In genomic region chr4:155246691-155247105, GRCm38 (mm10) we compare ENCODE assay signal across 8 mouse cellular contexts. TPM values are rescaled to one million over a fixed set of nuclear protein-coding genes. Genes with fewer than 3 reads are reported as not detected.
DNase-seq lines count a peak whose midpoint lies in the region; ATAC-seq lines count a peak whose summit lies in the region.

No protein-coding gene starts in this region.

- no peak overlapping the region for H3K4me2 ChIP-seq in hindbrain, embryonic 13.5 days

- 70% methylated on average over 12 of the region's 12 CpGs for WGBS in hindbrain, embryonic 13.5 days

- H3K9me3 ChIP-seq in hindbrain, embryonic 13.5 days: no peaks in the 10 kb centered on the region

- peak overlapping the region; percentile 40; the same call in 1 of the 2 replicates for H3K27ac ChIP-seq in hindbrain, embryonic 13.5 days

- no peaks in the 10 kb centered on the region for H3K27me3 ChIP-seq in hindbrain, embryonic 13.5 days

- no peak; the same call in 1 of the 2 replicates for ATAC-seq in hindbrain, embryonic 13.5 days (ENCODE audit: low FRiP score)

- peak overlapping the region; percentile 43 for H3K9ac ChIP-seq in hindbrain, embryonic 13.5 days

- peak; percentile 46 for DNase-seq in lung, postnatal 10 days
- no peak for DNase-seq in lung, postnatal 25 days (ENCODE audit: low spot score)
- peak; percentile 90 for DNase-seq in cerebellum, adult 9-11 months
- DNase-seq in left cerebral cortex, adult 18-20 months (ENCODE audit: low spot score in 2 of 2): peak; percentile 68 to 82
- DNase-seq in right cerebral cortex, postnatal 4 days: peak; percentile 61
- DNase-seq in spleen, adult 18-20 months: no peak
- no peak for DNase-seq in testis, postnatal 10 days (ENCODE audit: low spot score)

- H3K36me3 ChIP-seq in hindbrain, embryonic 13.5 days: no peaks in the 10 kb centered on the region

- peaks cover 28% of the 10 kb centered on the region for H3K4me1 ChIP-seq in hindbrain, embryonic 13.5 days (replicated peaks)

- no peak overlapping the region for H3K4me3 ChIP-seq in hindbrain, embryonic 13.5 days

RNA-seq across cellular contexts. Expression of gene Faap20, which starts 2.9 kb away (rescaled TPM):
- polyA plus RNA-seq in hindbrain, embryonic 13.5 days (2015; fragmentation: Nextera tagmentation; extraction: Ambion mirVana): 78.8 and 84.8 TPM in 2 replicates
- 10 to 100 TPM; 28.0 to 29.5 TPM for total RNA-seq in left cerebral cortex, adult 18-20 months (2021)

RNA-seq across cellular contexts. Expression of gene Ski, which starts 24.3 kb away (rescaled TPM):
- 10.3 and 10.4 TPM in 2 replicates for polyA plus RNA-seq in hindbrain, embryonic 13.5 days (2015; fragmentation: Nextera tagmentation; extraction: Ambion mirVana)
- 100 to 1,000 TPM; 115 to 128 TPM for total RNA-seq in left cerebral cortex, adult 18-20 months (2021)

Comparison
In these comparisons a context has a peak if more than half of its experiments do, and no peak if none do; other contexts are left out.
1. DNase-seq: peak in lung, postnatal 10 days (single experiment), cerebellum, adult 9-11 months (single experiment), left cerebral cortex, adult 18-20 months (2 of 2) and right cerebral cortex, postnatal 4 days (single experiment); none in lung, postnatal 25 days (single experiment), spleen, adult 18-20 months (0 of 2) and testis, postnatal 10 days (single experiment).